Mouse (Mus musculus): Measurements from ENCODE around the gene Alox5ap. TPM values are rescaled to one million over a fixed set of nuclear protein-coding genes. Genes with fewer than 3 reads are reported as not detected.

Alox5ap gene
- polyA plus RNA-seq, 1 experiment from 2014 or later, result 11.2 TPM

DNA sequence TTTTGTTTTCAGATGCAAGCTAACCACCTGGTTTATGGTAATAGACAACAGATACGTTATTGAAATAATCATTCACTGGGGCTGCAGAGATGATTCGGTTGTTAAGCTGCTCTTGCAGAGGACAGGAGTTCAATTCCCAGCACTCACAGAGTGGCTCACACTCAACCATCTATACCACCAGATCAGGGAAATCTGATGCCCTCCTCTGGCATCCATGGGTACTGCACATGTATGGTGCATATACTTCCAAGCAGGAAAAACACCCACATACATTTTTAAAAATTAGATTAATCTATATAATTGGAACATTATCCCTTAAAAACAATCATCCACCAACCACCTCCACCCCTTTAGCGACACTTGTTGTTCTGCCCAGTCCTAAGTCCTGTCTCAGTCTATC lies 6.7 kb downstream of the Alox5ap start:
- no peaks in the 10 kb centered on the region for H3K27me3 ChIP-seq (ENCODE audit: control insufficient read depth, insufficient read depth, low read length)
- no peaks in the 10 kb centered on the region for H3K4me1 ChIP-seq (ENCODE audit: control insufficient read depth, insufficient read depth, low read length)
- H3K4me2 ChIP-seq (replicated peaks; ENCODE audit: low read depth, low read length), result no peak overlapping the region
- WGBS, result 84% methylated on average over 3 of the region's 3 CpGs
- no peak overlapping the region for H3K9ac ChIP-seq (replicated peaks; ENCODE audit: low read depth, low read length)
- H3K27ac ChIP-seq (ENCODE audit: low read length), result no peak overlapping the region
- H3K4me3 ChIP-seq (ENCODE audit: low read depth, low read length), result no peak overlapping the region
- ATAC-seq (ENCODE audit: insufficient number of reproducible peaks, insufficient read depth, low FRiP score, low read depth), result no peak
- H3K9me3 ChIP-seq (ENCODE audit: control insufficient read depth, low read depth, low read length), result peaks cover 3% of the 10 kb centered on the region; the same call in 1 of the 2 replicates
- no peaks in the 10 kb centered on the region for H3K36me3 ChIP-seq (ENCODE audit: control insufficient read depth, insufficient read depth, low read length)

DNA sequence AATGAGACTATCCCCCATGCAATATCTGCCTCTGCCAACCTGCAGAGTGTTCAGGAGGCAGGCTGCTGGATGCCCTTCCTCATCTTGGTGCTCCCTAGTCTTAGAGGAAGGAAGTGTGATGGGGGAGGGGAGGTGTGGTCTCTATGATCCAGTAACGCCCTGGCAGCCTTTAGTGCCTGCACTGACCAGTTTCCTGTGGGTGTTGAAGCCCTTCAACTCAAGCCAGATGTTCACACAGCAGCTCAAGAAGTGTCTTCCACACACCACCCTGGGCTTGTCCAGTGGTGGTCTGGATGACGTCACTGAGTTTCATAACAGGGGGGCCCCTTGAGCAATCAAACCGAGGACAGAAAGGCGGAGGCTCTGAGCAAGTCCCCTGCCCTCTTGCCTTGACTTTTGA lies 8.0 kb downstream of the Alox5ap start:
- Histone ChIP-seq H3K4me1 (ENCODE audit: control insufficient read depth, insufficient read depth, low read length) (no peaks in the 10 kb centered on the region), H3K4me3 (ENCODE audit: low read depth, low read length) (no peak overlapping the region), H3K9ac (replicated peaks; ENCODE audit: low read depth, low read length) (no peak overlapping the region), H3K27ac (ENCODE audit: low read length) (no peak overlapping the region), H3K4me2 (replicated peaks; ENCODE audit: low read depth, low read length) (no peak overlapping the region), H3K36me3 (ENCODE audit: control insufficient read depth, insufficient read depth, low read length) (no peaks in the 10 kb centered on the region), H3K27me3 (ENCODE audit: control insufficient read depth, insufficient read depth, low read length) (no peaks in the 10 kb centered on the region), H3K9me3 (ENCODE audit: control insufficient read depth, low read depth, low read length) (peaks cover 3% of the 10 kb centered on the region; the same call in 1 of the 2 replicates)
- 76% methylated on average over 4 of the region's 4 CpGs for WGBS
- ATAC-seq (ENCODE audit: insufficient number of reproducible peaks, insufficient read depth, low FRiP score, low read depth), result no peak

DNA sequence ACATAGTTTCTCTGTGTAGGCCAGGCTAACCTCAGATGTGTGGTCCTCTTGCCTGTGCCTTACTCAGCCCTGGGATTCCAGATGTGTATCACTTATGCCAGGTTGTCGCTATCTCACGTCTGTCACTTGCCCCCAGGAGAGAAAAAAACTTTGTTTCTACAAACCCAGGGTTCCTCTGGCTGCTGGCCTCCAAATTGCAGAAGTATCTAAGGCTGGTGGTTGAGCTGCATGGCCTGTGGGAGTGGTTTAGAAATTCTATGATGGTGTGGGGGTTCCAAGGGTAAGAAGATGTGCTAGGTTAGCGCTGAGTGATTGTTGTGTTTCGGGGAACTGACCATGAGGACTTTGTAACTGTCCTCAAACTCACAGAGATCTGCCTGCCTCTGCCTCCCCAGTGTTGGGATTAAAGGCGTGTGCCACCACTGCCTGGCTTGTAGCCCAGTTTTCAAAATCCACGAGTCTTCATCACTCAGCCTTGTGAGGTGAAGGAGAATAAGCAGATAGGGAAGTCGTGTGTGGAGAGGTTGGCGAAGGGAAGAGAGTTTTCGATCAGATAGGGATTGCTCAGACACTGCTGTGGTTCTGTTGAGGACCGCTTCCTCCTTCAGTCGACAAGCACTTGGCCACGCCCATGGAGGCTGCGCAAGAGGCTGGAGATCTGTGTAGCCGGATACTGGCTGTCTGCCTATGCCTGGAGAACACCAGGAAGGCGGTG lies 10.0 kb downstream of the Alox5ap start:
- Histone ChIP-seq H3K4me1 (ENCODE audit: control insufficient read depth, insufficient read depth, low read length) (no peaks in the 10 kb centered on the region), H3K4me2 (replicated peaks; ENCODE audit: low read depth, low read length) (no peak overlapping the region), H3K36me3 (ENCODE audit: control insufficient read depth, insufficient read depth, low read length) (no peaks in the 10 kb centered on the region), H3K9me3 (ENCODE audit: control insufficient read depth, low read depth, low read length) (peaks cover 3% of the 10 kb centered on the region; the same call in 1 of the 2 replicates), H3K9ac (replicated peaks; ENCODE audit: low read depth, low read length) (no peak overlapping the region), H3K27ac (ENCODE audit: low read length) (no peak overlapping the region), H3K4me3 (ENCODE audit: low read depth, low read length) (no peak overlapping the region), H3K27me3 (ENCODE audit: control insufficient read depth, insufficient read depth, low read length) (no peaks in the 10 kb centered on the region)
- ATAC-seq (ENCODE audit: insufficient number of reproducible peaks, insufficient read depth, low FRiP score, low read depth), result no peak
- 89% methylated on average over 15 of the region's 15 CpGs for WGBS

- Histone ChIP-seq H3K27ac (ENCODE audit: low read length) (no peak overlapping the region), H3K9ac (replicated peaks; ENCODE audit: low read depth, low read length) (no peak overlapping the region), H3K4me1 (ENCODE audit: control insufficient read depth, insufficient read depth, low read length) (no peaks in the 10 kb centered on the region), H3K4me3 (ENCODE audit: low read depth, low read length) (no peak overlapping the region), H3K27me3 (ENCODE audit: control insufficient read depth, insufficient read depth, low read length) (no peaks in the 10 kb centered on the region), H3K9me3 (ENCODE audit: control insufficient read depth, low read depth, low read length) (peaks cover 3% of the 10 kb centered on the region; the same call in 1 of the 2 replicates), H3K4me2 (replicated peaks; ENCODE audit: low read depth, low read length) (no peak overlapping the region), H3K36me3 (ENCODE audit: control insufficient read depth, insufficient read depth, low read length) (no peaks in the 10 kb centered on the region)
- WGBS, result 82% methylated on average over 1 of the region's 1 CpGs
- no peak for ATAC-seq (ENCODE audit: insufficient number of reproducible peaks, insufficient read depth, low FRiP score, low read depth)
Observed at GRCm38 (mm10) chr5:149275105-149275494, 10.5 kb downstream of the Alox5ap start.

DNA sequence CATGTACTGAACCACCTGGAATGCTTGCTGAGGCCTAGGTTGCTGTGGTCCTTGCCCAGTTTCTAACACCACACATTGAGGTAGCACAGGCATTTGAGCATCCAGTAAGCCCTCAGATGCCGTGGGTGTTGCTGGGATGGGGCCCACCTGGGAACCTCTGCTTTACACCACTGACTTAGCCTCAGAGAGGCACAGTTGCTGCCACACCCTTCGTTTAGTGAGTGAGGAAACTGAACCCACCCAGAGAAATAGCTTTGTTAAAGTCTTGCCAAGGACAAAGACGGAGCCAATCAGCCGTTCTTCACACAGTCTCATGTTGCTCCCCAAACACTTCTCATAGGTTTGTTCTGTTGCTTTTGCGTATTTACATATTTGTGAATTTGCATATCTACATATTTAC lies 13.0 kb downstream of the Alox5ap start:
- Histone ChIP-seq H3K4me3 (ENCODE audit: low read depth, low read length) (no peak overlapping the region), H3K4me1 (ENCODE audit: control insufficient read depth, insufficient read depth, low read length) (no peaks in the 10 kb centered on the region), H3K27ac (ENCODE audit: low read length) (no peak overlapping the region), H3K9ac (replicated peaks; ENCODE audit: low read depth, low read length) (no peak overlapping the region), H3K27me3 (ENCODE audit: control insufficient read depth, insufficient read depth, low read length) (no peaks in the 10 kb centered on the region), H3K9me3 (ENCODE audit: control insufficient read depth, low read depth, low read length) (peaks cover 7% of the 10 kb centered on the region; the same call in 1 of the 2 replicates), H3K36me3 (ENCODE audit: control insufficient read depth, insufficient read depth, low read length) (no peaks in the 10 kb centered on the region), H3K4me2 (replicated peaks; ENCODE audit: low read depth, low read length) (no peak overlapping the region)
- WGBS, result 71% methylated on average over 5 of the region's 5 CpGs
- no peak for ATAC-seq (ENCODE audit: insufficient number of reproducible peaks, insufficient read depth, low FRiP score, low read depth)

DNA sequence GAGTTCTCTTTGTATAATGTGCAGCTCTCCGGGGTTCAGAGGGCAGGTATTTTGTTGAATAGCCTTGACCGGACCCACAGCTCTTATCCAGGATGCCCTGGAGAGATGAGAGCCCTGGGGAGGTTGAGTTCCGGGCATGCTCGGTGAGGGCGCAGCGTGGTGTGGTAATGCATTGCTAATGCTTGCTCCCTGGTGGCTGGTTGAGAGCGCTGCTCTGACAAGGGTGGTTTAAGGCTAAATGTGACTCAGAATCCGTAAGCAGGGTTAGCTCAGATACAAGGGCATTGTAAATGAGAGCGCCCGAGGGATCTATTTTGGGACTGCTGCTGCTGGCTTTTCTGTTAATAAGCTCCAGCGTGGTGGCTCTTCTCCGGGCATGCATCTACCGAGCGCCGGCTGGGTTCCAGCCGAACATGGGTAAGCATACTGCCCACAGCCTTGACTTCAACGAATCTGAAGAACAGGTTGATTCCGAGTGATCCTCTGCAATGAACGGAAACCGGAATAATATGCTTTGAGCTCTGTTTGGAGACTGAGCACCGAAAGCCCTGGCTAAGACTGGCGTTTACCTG lies 14.8 kb downstream of the Alox5ap start:
- no peaks in the 10 kb centered on the region for H3K36me3 ChIP-seq (ENCODE audit: control insufficient read depth, insufficient read depth, low read length)
- no peak overlapping the region for H3K27ac ChIP-seq (ENCODE audit: low read length)
- H3K4me3 ChIP-seq (ENCODE audit: low read depth, low read length), result no peak overlapping the region
- no peaks in the 10 kb centered on the region for H3K27me3 ChIP-seq (ENCODE audit: control insufficient read depth, insufficient read depth, low read length)
- H3K9me3 ChIP-seq (ENCODE audit: control insufficient read depth, low read depth, low read length), result peaks cover 9% of the 10 kb centered on the region; the same call in 1 of the 2 replicates
- H3K4me2 ChIP-seq (replicated peaks; ENCODE audit: low read depth, low read length), result no peak overlapping the region
- 37% methylated on average over 22 of the region's 22 CpGs for WGBS
- no peak overlapping the region for H3K9ac ChIP-seq (replicated peaks; ENCODE audit: low read depth, low read length)
- H3K4me1 ChIP-seq (ENCODE audit: control insufficient read depth, insufficient read depth, low read length), result no peaks in the 10 kb centered on the region
- ATAC-seq (ENCODE audit: insufficient number of reproducible peaks, insufficient read depth, low FRiP score, low read depth), result no peak

GRCm38 (mm10) chr5:149283009-149283408 lies 18.4 kb downstream of the Alox5ap start:
- H3K27ac ChIP-seq (ENCODE audit: low read length), result no peak overlapping the region
- no peak overlapping the region for H3K4me3 ChIP-seq (ENCODE audit: low read depth, low read length)
- H3K4me2 ChIP-seq (replicated peaks; ENCODE audit: low read depth, low read length), result no peak overlapping the region
- WGBS, result 86% methylated on average over 2 of the region's 2 CpGs
- H3K9ac ChIP-seq (replicated peaks; ENCODE audit: low read depth, low read length), result no peak overlapping the region
- no peaks in the 10 kb centered on the region for H3K36me3 ChIP-seq (ENCODE audit: control insufficient read depth, insufficient read depth, low read length)
- no peak for ATAC-seq (ENCODE audit: insufficient number of reproducible peaks, insufficient read depth, low FRiP score, low read depth)
- no peaks in the 10 kb centered on the region for H3K4me1 ChIP-seq (ENCODE audit: control insufficient read depth, insufficient read depth, low read length)
- peaks cover 9% of the 10 kb centered on the region; the same call in 1 of the 2 replicates for H3K9me3 ChIP-seq (ENCODE audit: control insufficient read depth, low read depth, low read length)
- H3K27me3 ChIP-seq (ENCODE audit: control insufficient read depth, insufficient read depth, low read length), result no peaks in the 10 kb centered on the region

DNA sequence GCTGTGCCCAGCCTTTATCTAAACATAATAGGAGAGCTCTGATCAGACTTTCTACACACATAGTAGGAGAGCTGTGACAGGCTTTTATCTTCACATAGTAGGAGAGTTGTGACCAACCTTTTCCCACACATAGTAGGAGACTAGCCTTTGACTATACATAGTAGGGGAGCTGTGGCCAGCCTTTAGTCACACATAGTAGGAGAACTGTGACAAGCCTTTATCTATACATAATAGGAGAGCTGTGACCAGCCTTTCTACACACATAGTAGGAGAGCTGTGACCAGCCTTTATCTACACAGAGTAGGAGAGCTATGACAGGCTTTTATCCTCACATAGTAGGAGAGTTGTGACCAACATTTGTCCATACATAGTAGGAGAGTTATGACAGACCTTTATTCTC lies 19.3 kb downstream of the Alox5ap start:
- H3K4me1 ChIP-seq (ENCODE audit: control insufficient read depth, insufficient read depth, low read length), result no peaks in the 10 kb centered on the region
- no peak overlapping the region for H3K9ac ChIP-seq (replicated peaks; ENCODE audit: low read depth, low read length)
- no peaks in the 10 kb centered on the region for H3K36me3 ChIP-seq (ENCODE audit: control insufficient read depth, insufficient read depth, low read length)
- no peaks in the 10 kb centered on the region for H3K27me3 ChIP-seq (ENCODE audit: control insufficient read depth, insufficient read depth, low read length)
- no peak overlapping the region for H3K4me3 ChIP-seq (ENCODE audit: low read depth, low read length)
- no peak overlapping the region for H3K27ac ChIP-seq (ENCODE audit: low read length)
- no peak overlapping the region for H3K4me2 ChIP-seq (replicated peaks; ENCODE audit: low read depth, low read length)
- peaks cover 9% of the 10 kb centered on the region; the same call in 1 of the 2 replicates for H3K9me3 ChIP-seq (ENCODE audit: control insufficient read depth, low read depth, low read length)
- no peak for ATAC-seq (ENCODE audit: insufficient number of reproducible peaks, insufficient read depth, low FRiP score, low read depth)
